Mouse (Mus musculus) cerebellum, adult 9-10 months (tissue): Measurements from ENCODE around the gene Sdhb.

ENCODE experiments used
- DNase-seq: peaks from one replicate; pipeline ENCODE4 v3.0.0; 2022

Gene Sdhb

GRCm38 (mm10) chr4:141016311-141016710 lies 55.3 kb downstream of the Sdhb start:
- DNase-seq, result no peak

- no peak for DNase-seq
These were observed 56.8 kb downstream of the Sdhb start for GRCm38 (mm10) chr4:141017657-141018436.

GRCm38 (mm10) chr4:141020220-141020619 lies 59.2 kb downstream of the Sdhb start:
- no peak for DNase-seq

- DNase-seq, result no peak
These were observed 60.0 kb downstream of the Sdhb start for GRCm38 (mm10) chr4:141020811-141021613.

- peak; percentile 67 for DNase-seq
These were observed 60.6 kb downstream of the Sdhb start for GRCm38 (mm10) chr4:141021614-141021929.

- no peak for DNase-seq
These were observed 63.0 kb downstream of the Sdhb start for GRCm38 (mm10) chr4:141024052-141024451.

GRCm38 (mm10) chr4:141024992-141025391 lies 64.0 kb downstream of the Sdhb start:
- no peak for DNase-seq
